8 mouse cellular contexts compared by ENCODE assay signal in genomic region chr6:129049596-129050251, GRCm38 (mm10). TPM values are rescaled to one million over a fixed set of nuclear protein-coding genes. Genes with fewer than 3 reads are reported as not detected.
DNase-seq lines count a peak whose midpoint lies in the region; ATAC-seq and TF ChIP-seq lines count a peak whose summit lies in the region.

No protein-coding gene starts in this region.

- ATAC-seq in intestine, embryonic 16.5 days, result peak; percentile 51
- 0 out of 2 replicates have a peak, but pooled peaks have one; percentile 21 for ATAC-seq in monocyte, adult 5-6 weeks (replicated peaks; ENCODE audit: insufficient number of reproducible peaks, low FRiP score, low TSS enrichment, poor library complexity, severe bottlenecking)

- no peak overlapping the region for H3K9ac ChIP-seq in intestine, embryonic 16.5 days (ENCODE audit: low read depth, low read length)

- H3K4me1 ChIP-seq in kidney, adult 2 months (ENCODE audit: control insufficient read depth, insufficient read depth, low read length), result peaks cover 2% of the 10 kb centered on the region; the same call in 1 of the 2 replicates
- peaks cover 7% of the 10 kb centered on the region for H3K4me1 ChIP-seq in intestine, embryonic 16.5 days (ENCODE audit: control insufficient read depth, insufficient read depth, low read length)

- H3K4me3 ChIP-seq in kidney, adult 2 months (ENCODE audit: insufficient read depth, low read depth, low read length), result peak overlapping the region; percentile 15; the same call in 1 of the 2 replicates
- peak overlapping the region; percentile 27; the same call in 1 of the 2 replicates for H3K4me3 ChIP-seq in intestine, embryonic 16.5 days (ENCODE audit: low read length)

- DNase-seq in kidney, adult 2 months, result no peak
- no peak for DNase-seq in kidney, postnatal 36 days
- DNase-seq in embryo, embryonic 9.5 days (ENCODE audit: extremely low spot score), result peak; percentile 38
- no peak for DNase-seq in c-Kit-positive CD71-positive TER-119-positive erythroid progenitor cells, embryonic 14.5 days (ENCODE audit: low spot score)
- no peak for DNase-seq in left cerebral cortex, postnatal 25 days (ENCODE audit: low spot score in 2 of 2)
- DNase-seq in natural killer cell, adult 2 months (ENCODE audit: low spot score in 2 of 2), result no peak

- no peaks in the 10 kb centered on the region for H3K27me3 ChIP-seq in kidney, adult 2 months (replicated peaks; ENCODE audit: control insufficient read depth, insufficient read depth, low read length)
- H3K27me3 ChIP-seq in intestine, embryonic 16.5 days (replicated peaks; ENCODE audit: control insufficient read depth, insufficient read depth, low read length), result no peaks in the 10 kb centered on the region

- H3K4me2 ChIP-seq in intestine, embryonic 16.5 days (ENCODE audit: low read depth, low read length), result peak overlapping the region; percentile 51

- no peaks in the 10 kb centered on the region for H3K36me3 ChIP-seq in kidney, adult 2 months (ENCODE audit: control insufficient read depth, insufficient read depth, low read length)
- no peaks in the 10 kb centered on the region for H3K36me3 ChIP-seq in intestine, embryonic 16.5 days (ENCODE audit: control insufficient read depth, insufficient read depth, low read length)

- 18% methylated on average over 8 of the region's 8 CpGs for WGBS in kidney, adult 2 months
- 4% methylated on average over 8 of the region's 8 CpGs for WGBS in intestine, embryonic 16.5 days

- intact Hi-C loops in left cerebral cortex, postnatal 25 days (cut with DNase I), result no loop called here

- no peak for TF ChIP-seq CTCF in kidney, adult 2 months (conservative IDR thresholded peaks at IDR 0.05; ENCODE audit: insufficient read depth, insufficient read length, low read depth, low read length)

- H3K27ac ChIP-seq in kidney, adult 2 months (ENCODE audit: insufficient read depth, low read depth, low read length), result peak overlapping the region; percentile 51; the same call in 1 of the 2 replicates
- no peak overlapping the region for H3K27ac ChIP-seq in intestine, embryonic 16.5 days (ENCODE audit: low read length)

- H3K9me3 ChIP-seq in intestine, embryonic 16.5 days (ENCODE audit: control insufficient read depth, low read length), result no peaks in the 10 kb centered on the region

- TF ChIP-seq POLR2A in kidney, adult 2 months (IDR thresholded peaks at IDR 0.05; ENCODE audit: low read depth, low read length), result no peak

RNA-seq across cellular contexts. Expression of gene Klrb1f, which starts 4.0 kb away (rescaled TPM):
- polyA plus RNA-seq in kidney, adult 2 months (2012; rRNA removed), result 0.16 and 0.65 TPM in 2 replicates
- polyA plus RNA-seq in intestine, embryonic 16.5 days (2015; fragmentation: Nextera tagmentation; extraction: Ambion mirVana), result 0.46 and 0.75 TPM in 2 replicates
- 14.0 to 119 TPM (median 27.1 TPM) in 3 replicates for total RNA-seq in monocyte, adult 5-6 weeks (2017)
- not detected for total RNA-seq in left cerebral cortex, postnatal 25 days (2021)

RNA-seq across cellular contexts. Expression of gene Clec2e, which starts 51.0 kb away (rescaled TPM):
- 0.05 TPM in 1 of 2 replicates, not detected in the other for polyA plus RNA-seq in kidney, adult 2 months (2012; rRNA removed)
- 16.7 and 21.7 TPM in 2 replicates for polyA plus RNA-seq in intestine, embryonic 16.5 days (2015; fragmentation: Nextera tagmentation; extraction: Ambion mirVana)
- total RNA-seq in monocyte, adult 5-6 weeks (2017), result 0.29 TPM in 1 of 3 replicates, not detected in the others
- total RNA-seq in left cerebral cortex, postnatal 25 days (2021), result not detected

Comparison
In these comparisons a context has a peak if more than half of its experiments do, and no peak if none do; other contexts are left out.
1. RNA of gene Klrb1f, which starts 4.0 kb away (total RNA-seq): 14.0 to 119 TPM in monocyte, adult 5-6 weeks; not detected in left cerebral cortex, postnatal 25 days; every median in the first group is over 10 times any median in the second.